Mouse (Mus musculus) cerebellum, postnatal 4 days (tissue): ENCODE results near the gene Asrgl1.
"Not testable (repeated sequence)": the region's sequence is repeated elsewhere in the genome, so short reads cannot be mapped to it uniquely, and the experiment has no call there.

Experiments
- DNase-seq, 2 experiments: peaks; one replicate each; pipeline ENCODE4 v3.0.0; 2022; ENCODE audit warnings: low spot score in 2 of 2, mixed read lengths in 1 of 2

Gene Asrgl1

GRCm38 (mm10) chr19:9135512-9136331 lies at the start of gene Asrgl1:
Gene Asrgl1 (minus strand): TSS chr19:9135636.
- DNase-seq = peak; percentile 77 to 89

- DNase-seq = no peak
Measured at GRCm38 (mm10) chr19:9146214-9146613, 10.8 kb upstream of the Asrgl1 start.

GRCm38 (mm10) chr19:9143639-9144125 lies 8.2 kb upstream of the Asrgl1 start:
- DNase-seq = no peak

GRCm38 (mm10) chr19:9143230-9143629 lies 7.8 kb upstream of the Asrgl1 start:
- no peak for DNase-seq

GRCm38 (mm10) chr19:9140361-9140760 lies 4.9 kb upstream of the Asrgl1 start:
- DNase-seq = not testable (repeated sequence)

GRCm38 (mm10) chr19:9137159-9137558 lies 1.7 kb upstream of the Asrgl1 start:
- no peak for DNase-seq

GRCm38 (mm10) chr19:9134746-9135511 lies 507 bp downstream of the Asrgl1 start:
- peak in 1 of 2 experiments; percentile 34 for DNase-seq

GRCm38 (mm10) chr19:9129996-9130395 lies 5.4 kb downstream of the Asrgl1 start:
- DNase-seq = no peak

- no peak for DNase-seq
Measured at GRCm38 (mm10) chr19:9128499-9129194, 6.8 kb downstream of the Asrgl1 start.

- DNase-seq = not testable (repeated sequence)
Measured at GRCm38 (mm10) chr19:9123986-9124385, 11.4 kb downstream of the Asrgl1 start.

GRCm38 (mm10) chr19:9122390-9122789 lies 13.0 kb downstream of the Asrgl1 start:
- no peak for DNase-seq

- DNase-seq = no peak
Measured at GRCm38 (mm10) chr19:9119655-9120425, 15.6 kb downstream of the Asrgl1 start.

GRCm38 (mm10) chr19:9117275-9117674 lies 18.2 kb downstream of the Asrgl1 start:
- no peak for DNase-seq

GRCm38 (mm10) chr19:9116268-9116667 lies 19.2 kb downstream of the Asrgl1 start:
- no peak for DNase-seq

- DNase-seq = no peak
Measured at GRCm38 (mm10) chr19:9112043-9112442, 23.4 kb downstream of the Asrgl1 start.

- peak in 1 of 2 experiments; percentile 21 for DNase-seq
Measured at GRCm38 (mm10) chr19:9110182-9110869, 25.1 kb downstream of the Asrgl1 start.

- no peak for DNase-seq
Measured at GRCm38 (mm10) chr19:9108536-9108935, 26.9 kb downstream of the Asrgl1 start.

GRCm38 (mm10) chr19:9107379-9107755 lies 28.1 kb downstream of the Asrgl1 start:
- no peak for DNase-seq

- no peak for DNase-seq
Measured at GRCm38 (mm10) chr19:9106751-9107378, 28.6 kb downstream of the Asrgl1 start.

GRCm38 (mm10) chr19:9106096-9106495 lies 29.3 kb downstream of the Asrgl1 start:
- no peak for DNase-seq
